Mouse (Mus musculus) midbrain, embryonic 14.5 days (tissue): ENCODE data around the gene Des. TPM values are rescaled to one million over a fixed set of nuclear protein-coding genes. Genes with fewer than 3 reads are reported as not detected.

ENCODE experiments used
- ATAC-seq: fragments of 200-750 bp; cut with Nextera tagmentation; 2 replicates; pipeline ENCODE4 v1.8.0; 2017; ENCODE audit warnings: moderate number of reproducible peaks, moderate library complexity; ENCODE audit not compliant: low FRiP score, low TSS enrichment
- DNase-seq: peaks from one replicate; pipeline ENCODE4 v3.0.0-alpha.2; 2015
- H3K27ac ChIP-seq: fragments of 300-500 bp; sonication (generic); replicated peaks from 2 replicates; pipeline ENCODE4 v1.5.1; 2014; ENCODE audit warnings: mild to moderate bottlenecking, low read depth, low read length, moderate library complexity
- H3K27me3 ChIP-seq: fragments of 300-500 bp; sonication (generic); 2 replicates; pipeline ENCODE4 v1.6.1; 2014; ENCODE audit warnings: low read length, control low read depth, mixed read lengths; ENCODE audit not compliant: control insufficient read depth, insufficient read depth
- H3K36me3 ChIP-seq: fragments of 300-500 bp; sonication (generic); 2 replicates; pipeline ENCODE4 v1.6.1; 2014; ENCODE audit warnings: low read length, control low read depth; ENCODE audit not compliant: control insufficient read depth, insufficient read depth
- H3K4me1 ChIP-seq: fragments of 300-500 bp; sonication (generic); 2 replicates; pipeline ENCODE4 v1.6.1; 2014; ENCODE audit warnings: mild to moderate bottlenecking, antibody characterized with exemption, low read length, control low read depth; ENCODE audit not compliant: control insufficient read depth, insufficient read depth
- H3K4me2 ChIP-seq: fragments of 300-500 bp; sonication (generic); 2 replicates; pipeline ENCODE4 v1.6.1; 2014; ENCODE audit warnings: mild to moderate bottlenecking, low read length, moderate library complexity
- H3K4me3 ChIP-seq: fragments of 300-500 bp; sonication (generic); replicated peaks from 2 replicates; pipeline ENCODE4 v1.5.1; 2014; ENCODE audit warnings: low read depth, low read length
- H3K9ac ChIP-seq: fragments of 300-500 bp; sonication (generic); replicated peaks from 2 replicates; pipeline ENCODE4 v1.6.1; 2014; ENCODE audit warnings: mild to moderate bottlenecking, low read length, moderate library complexity
- H3K9me3 ChIP-seq: fragments of 300-500 bp; sonication (generic); 2 replicates; pipeline ENCODE4 v1.6.1; 2016; ENCODE audit warnings: low read length, control low read depth, mixed read lengths; ENCODE audit not compliant: control insufficient read depth
- WGBS: fragments of 180-500 bp; shearing (Covaris S2); extraction: QIAGEN DNeasy Blood & Tissue Kit; methylation state at CpG from one replicate; pipeline ENCODE4 v1.1.7; 2014; 5-methylcytosine and 5-hydroxymethylcytosine counted together
- polyA plus RNA-seq: library from polyadenylated mRNA; unstranded; fragments of >200 nt; fragmentation: Nextera tagmentation; extraction: Ambion mirVana; gene quantifications from 2 replicates; pipeline ENCODE4 v1.2.1, GENCODE M21; 2014

Gene Des
- polyA plus RNA-seq, 1 experiment from 2014 or later, result 1.4 TPM

DNA sequence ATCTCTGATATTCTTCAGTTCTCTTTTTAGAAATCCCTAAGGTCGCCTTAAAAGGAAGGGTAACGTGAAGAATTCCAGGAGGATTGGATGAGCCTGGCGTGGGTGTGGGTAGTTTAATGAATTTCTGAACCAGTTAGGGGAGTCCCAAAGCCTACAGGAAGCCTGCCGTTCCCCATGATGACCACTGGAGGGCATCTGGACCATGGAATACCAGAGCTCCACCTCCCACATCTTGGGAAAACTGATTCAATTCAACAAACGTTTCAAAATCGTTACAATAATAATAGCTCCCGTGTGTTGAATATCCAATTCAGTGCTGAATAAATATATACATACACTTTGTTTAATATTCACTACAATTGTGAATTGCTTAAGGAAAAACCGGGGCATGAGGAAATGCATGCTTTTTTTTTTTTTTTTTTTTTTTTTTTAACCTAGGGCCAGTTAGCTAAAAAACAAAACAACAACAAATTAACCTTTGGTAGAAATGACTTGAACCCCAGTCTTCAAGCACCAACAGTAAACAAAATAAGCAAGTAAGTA is 17.2 kb upstream of the Des start:
- DNase-seq (peak; percentile 93), ATAC-seq (no peak)
- Histone ChIP-seq H3K27ac (no peak overlapping the region), H3K27me3 (no peaks in the 10 kb centered on the region), H3K36me3 (no peaks in the 10 kb centered on the region), H3K4me1 (peaks cover 33% of the 10 kb centered on the region), H3K4me3 (no peak overlapping the region), H3K9ac (no peak overlapping the region), H3K9me3 (no peaks in the 10 kb centered on the region), H3K4me2 (no peak overlapping the region)
- under 1% methylated on average over 8 of the region's 8 CpGs for WGBS

DNA sequence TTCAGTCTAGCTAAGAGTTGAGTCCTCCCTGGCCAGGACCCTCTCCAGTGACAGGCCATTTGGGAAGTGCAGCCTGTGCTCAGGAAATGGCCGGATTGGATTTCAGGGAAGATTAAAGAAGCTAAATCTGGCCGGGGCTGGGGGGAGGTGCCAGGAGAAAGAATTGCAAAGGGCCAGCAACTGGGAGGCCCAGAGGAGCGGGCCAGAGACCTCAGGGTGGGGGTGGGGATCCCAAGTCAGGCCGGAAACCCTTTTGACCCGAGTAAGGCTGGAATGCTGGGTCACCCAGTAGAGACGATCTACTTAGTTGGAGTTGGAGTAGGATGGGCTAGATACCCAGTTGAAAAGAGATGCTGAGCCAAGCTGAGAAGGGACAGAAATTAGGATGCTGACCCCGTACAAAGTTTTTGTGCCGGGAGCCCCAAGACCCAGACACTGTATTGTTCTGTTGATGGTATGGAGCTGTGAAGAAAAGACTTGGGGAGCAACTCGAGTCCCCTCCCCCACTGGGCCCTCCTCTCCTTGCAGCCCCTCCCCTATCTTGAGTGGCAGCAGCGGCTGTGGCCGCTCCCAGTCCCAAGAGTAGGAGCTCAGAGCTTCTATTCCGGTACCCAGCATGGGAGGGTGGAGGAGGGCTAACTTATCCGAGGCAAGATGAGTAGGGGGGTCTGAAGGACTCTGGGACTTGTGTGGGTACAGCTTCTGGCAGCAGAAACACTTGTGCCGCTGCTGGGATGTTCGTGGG is 15.7 kb upstream of the Des start:
- H3K9me3 ChIP-seq, result no peaks in the 10 kb centered on the region
- H3K27me3 ChIP-seq, result no peaks in the 10 kb centered on the region
- H3K4me2 ChIP-seq, result peak overlapping the region; percentile 6; the same call in 1 of the 2 replicates
- H3K4me3 ChIP-seq, result no peak overlapping the region
- H3K36me3 ChIP-seq, result no peaks in the 10 kb centered on the region
- peak; percentile 26; the same call in 1 of the 2 replicates for ATAC-seq
- H3K4me1 ChIP-seq, result peaks cover 19% of the 10 kb centered on the region
- H3K9ac ChIP-seq, result no peak overlapping the region
- WGBS, result 3% methylated on average over 15 of the region's 15 CpGs
- peak; percentile 49 for DNase-seq
- H3K27ac ChIP-seq, result 0 out of 2 replicates have a peak overlapping the region, but pooled peaks have one; percentile 8

DNA sequence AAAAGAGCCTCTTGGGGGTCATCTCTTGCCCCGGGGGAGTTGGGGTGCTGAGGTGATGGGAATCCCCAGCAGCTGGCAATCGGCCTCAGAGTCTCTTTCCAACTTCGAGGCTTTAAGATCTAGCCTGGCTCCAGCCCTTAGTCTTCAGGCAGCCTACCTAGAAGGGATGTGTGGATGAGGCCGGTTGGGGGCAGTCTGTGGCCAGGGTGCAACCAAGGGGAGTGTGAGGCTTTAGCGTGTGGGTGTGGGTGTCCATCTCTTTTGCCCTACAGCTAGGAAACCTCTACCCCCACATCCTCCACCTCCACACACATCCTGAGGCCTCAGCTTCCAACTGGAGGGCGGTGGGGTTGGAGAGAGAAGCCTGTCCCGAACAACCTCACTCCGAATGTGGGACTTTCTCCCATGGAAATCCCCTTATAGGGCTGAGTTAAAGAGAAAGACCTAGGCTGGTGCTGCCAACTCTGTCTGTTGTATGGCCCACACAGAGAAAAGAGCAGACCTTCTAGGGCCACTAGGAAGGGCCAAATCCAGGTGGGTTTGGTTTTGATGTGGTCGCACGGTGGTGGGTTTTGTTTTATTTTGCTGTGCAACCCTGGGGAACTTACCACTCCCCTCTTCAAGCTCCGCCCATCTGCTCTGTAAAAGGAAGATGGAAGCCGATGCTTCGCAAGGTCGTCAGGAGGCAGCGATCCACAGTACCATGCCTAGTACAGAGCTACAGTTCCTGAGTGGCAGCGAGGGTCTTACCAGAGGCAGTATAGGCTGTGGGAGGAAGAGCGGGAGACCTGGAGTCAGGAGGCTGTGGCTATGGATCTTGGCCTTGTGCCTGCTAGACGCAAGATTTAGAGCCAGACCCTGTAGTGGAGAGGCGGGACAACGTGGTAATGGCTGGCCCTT is 14.8 kb upstream of the Des start:
- H3K27ac ChIP-seq, result no peak overlapping the region
- no peaks in the 10 kb centered on the region for H3K9me3 ChIP-seq
- H3K27me3 ChIP-seq, result no peaks in the 10 kb centered on the region
- DNase-seq, result no peak
- H3K4me1 ChIP-seq, result peaks cover 14% of the 10 kb centered on the region; the same call in 1 of the 2 replicates
- no peaks in the 10 kb centered on the region for H3K36me3 ChIP-seq
- no peak overlapping the region for H3K4me2 ChIP-seq
- WGBS, result 36% methylated on average over 20 of the region's 20 CpGs
- ATAC-seq, result no peak
- H3K4me3 ChIP-seq, result no peak overlapping the region
- no peak overlapping the region for H3K9ac ChIP-seq

DNA sequence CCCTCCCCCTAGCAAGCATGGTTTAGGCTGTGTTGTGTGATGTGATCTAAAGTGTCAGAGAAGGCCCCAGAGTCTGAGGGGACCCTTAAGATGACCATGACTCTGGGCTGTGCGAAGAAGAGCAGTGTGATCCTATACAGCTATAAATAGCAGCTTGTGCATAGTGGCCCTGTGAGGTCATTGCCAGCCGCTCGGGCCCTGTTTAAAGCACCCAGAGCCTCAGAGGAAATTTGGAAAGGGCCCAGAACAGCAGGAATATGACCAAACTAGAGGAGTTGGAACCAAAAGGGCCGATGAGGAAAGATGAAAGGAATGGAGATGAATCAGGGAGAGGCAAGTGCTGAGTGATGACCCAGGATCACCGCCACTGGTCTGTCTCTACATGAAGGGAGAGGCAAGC is 12.8 kb upstream of the Des start:
- DNase-seq (no peak), ATAC-seq (no peak)
- peaks cover 12% of the 10 kb centered on the region; the same call in 1 of the 2 replicates for H3K4me1 ChIP-seq
- no peaks in the 10 kb centered on the region for H3K27me3 ChIP-seq
- no peak overlapping the region for H3K4me2 ChIP-seq
- no peak overlapping the region for H3K4me3 ChIP-seq
- no peaks in the 10 kb centered on the region for H3K36me3 ChIP-seq
- H3K9me3 ChIP-seq, result no peaks in the 10 kb centered on the region
- no peak overlapping the region for H3K27ac ChIP-seq
- H3K9ac ChIP-seq, result no peak overlapping the region
- 91% methylated on average over 5 of the region's 5 CpGs for WGBS

DNA sequence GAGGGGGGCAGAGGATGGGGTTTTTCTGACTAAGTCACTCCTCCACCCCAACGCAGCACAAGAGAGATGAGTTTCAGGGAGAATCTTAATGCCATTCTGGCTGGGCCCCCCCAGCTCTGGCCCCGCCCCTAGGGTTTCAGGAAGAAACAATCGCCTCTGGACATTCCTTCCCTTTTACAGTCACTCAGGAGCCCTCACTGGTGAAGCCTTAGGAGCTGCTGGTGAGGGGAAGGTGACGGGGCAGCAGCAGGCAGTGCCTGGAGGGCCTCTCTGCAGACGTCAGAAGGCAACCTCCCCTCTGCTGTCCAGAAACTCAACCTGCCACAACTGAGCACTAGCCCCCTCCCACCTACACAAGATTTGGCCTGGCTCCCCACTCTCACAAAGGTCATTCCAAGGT is 10.9 kb upstream of the Des start:
- DNase-seq (no peak), ATAC-seq (no peak)
- H3K4me1 ChIP-seq, result peaks cover 8% of the 10 kb centered on the region; the same call in 1 of the 2 replicates
- H3K9me3 ChIP-seq, result no peaks in the 10 kb centered on the region
- no peak overlapping the region for H3K9ac ChIP-seq
- no peak overlapping the region for H3K27ac ChIP-seq
- H3K4me3 ChIP-seq, result no peak overlapping the region
- H3K36me3 ChIP-seq, result no peaks in the 10 kb centered on the region
- no peak overlapping the region for H3K4me2 ChIP-seq
- WGBS, result 62% methylated on average over 5 of the region's 5 CpGs
- H3K27me3 ChIP-seq, result no peaks in the 10 kb centered on the region

DNA sequence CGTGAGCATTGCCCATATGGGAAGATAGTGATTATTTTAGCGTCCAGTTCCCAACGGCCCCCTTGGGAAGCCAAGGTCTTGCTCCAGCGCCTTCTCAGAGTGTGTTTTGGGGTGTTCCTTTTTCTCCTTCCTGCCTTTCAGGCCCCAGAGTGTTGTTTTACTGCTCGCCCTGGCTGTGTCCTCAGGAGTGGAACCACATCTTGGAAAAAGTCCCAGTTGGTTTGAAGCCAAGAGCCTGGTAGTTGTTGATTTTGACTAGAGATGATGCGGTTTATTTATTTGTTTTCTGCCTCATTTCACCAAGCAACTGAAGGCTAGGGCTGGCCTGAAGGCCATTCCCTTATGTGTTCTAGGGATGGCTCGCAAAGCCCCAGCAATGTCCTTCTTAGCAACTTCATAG is 2.9 kb upstream of the Des start:
- no peak overlapping the region for H3K9ac ChIP-seq
- H3K4me3 ChIP-seq, result no peak overlapping the region
- H3K27me3 ChIP-seq, result peaks cover 29% of the 10 kb centered on the region
- WGBS, result 81% methylated on average over 7 of the region's 7 CpGs
- H3K4me1 ChIP-seq, result 0 out of 2 replicates have a peak, but pooled peaks cover 3% of the 10 kb centered on the region
- no peaks in the 10 kb centered on the region for H3K36me3 ChIP-seq
- H3K27ac ChIP-seq, result no peak overlapping the region
- no peaks in the 10 kb centered on the region for H3K9me3 ChIP-seq
- no peak overlapping the region for H3K4me2 ChIP-seq
- ATAC-seq (no peak), DNase-seq (no peak)

DNA sequence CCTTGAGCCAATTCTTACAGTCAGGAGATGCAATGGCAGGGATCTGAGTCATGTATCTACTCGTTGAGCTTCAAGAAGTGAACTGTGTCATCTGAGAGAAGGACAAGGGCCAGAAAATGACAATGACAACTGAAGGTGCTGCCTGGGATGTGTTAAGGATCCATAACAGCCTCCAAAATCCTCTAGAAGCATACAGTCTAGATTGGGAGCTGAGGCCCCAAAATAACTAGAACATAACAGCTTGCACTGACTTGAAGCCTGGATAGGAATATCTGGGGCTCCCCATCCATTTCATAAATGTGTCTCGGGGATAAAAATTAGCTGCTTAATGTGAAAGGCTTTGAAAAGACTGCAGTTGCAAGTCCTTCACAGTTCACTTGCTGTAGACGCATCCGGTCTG is 2.1 kb upstream of the Des start:
- no peak for DNase-seq
- 96% methylated on average over 4 of the region's 4 CpGs for WGBS
- peaks cover 29% of the 10 kb centered on the region for H3K27me3 ChIP-seq
- H3K36me3 ChIP-seq, result no peaks in the 10 kb centered on the region
- H3K4me2 ChIP-seq, result no peak overlapping the region
- no peak for ATAC-seq
- no peaks in the 10 kb centered on the region for H3K9me3 ChIP-seq
- no peak overlapping the region for H3K27ac ChIP-seq
- H3K4me1 ChIP-seq, result 0 out of 2 replicates have a peak, but pooled peaks cover 3% of the 10 kb centered on the region
- H3K4me3 ChIP-seq, result no peak overlapping the region
- H3K9ac ChIP-seq, result no peak overlapping the region

DNA sequence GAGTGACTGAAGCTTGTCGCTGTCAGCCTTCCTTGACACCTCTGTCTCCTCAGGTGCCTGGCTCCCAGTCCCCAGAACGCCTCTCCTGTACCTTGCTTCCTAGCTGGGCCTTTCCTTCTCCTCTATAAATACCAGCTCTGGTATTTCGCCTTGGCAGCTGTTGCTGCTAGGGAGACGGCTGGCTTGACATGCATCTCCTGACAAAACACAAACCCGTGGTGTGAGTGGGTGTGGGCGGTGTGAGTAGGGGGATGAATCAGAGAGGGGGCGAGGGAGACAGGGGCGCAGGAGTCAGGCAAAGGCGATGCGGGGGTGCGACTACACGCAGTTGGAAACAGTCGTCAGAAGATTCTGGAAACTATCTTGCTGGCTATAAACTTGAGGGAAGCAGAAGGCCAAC is 783 bp upstream of the Des start:
- Histone ChIP-seq H3K36me3 (no peaks in the 10 kb centered on the region), H3K27ac (no peak overlapping the region), H3K4me3 (no peak overlapping the region), H3K9me3 (no peaks in the 10 kb centered on the region), H3K4me1 (0 out of 2 replicates have a peak, but pooled peaks cover 3% of the 10 kb centered on the region), H3K27me3 (peaks cover 29% of the 10 kb centered on the region), H3K9ac (no peak overlapping the region), H3K4me2 (no peak overlapping the region)
- 82% methylated on average over 13 of the region's 13 CpGs for WGBS
- ATAC-seq (no peak), DNase-seq (no peak)
